8 mouse cellular contexts compared by ENCODE assay signal in the genomic region with DNA sequence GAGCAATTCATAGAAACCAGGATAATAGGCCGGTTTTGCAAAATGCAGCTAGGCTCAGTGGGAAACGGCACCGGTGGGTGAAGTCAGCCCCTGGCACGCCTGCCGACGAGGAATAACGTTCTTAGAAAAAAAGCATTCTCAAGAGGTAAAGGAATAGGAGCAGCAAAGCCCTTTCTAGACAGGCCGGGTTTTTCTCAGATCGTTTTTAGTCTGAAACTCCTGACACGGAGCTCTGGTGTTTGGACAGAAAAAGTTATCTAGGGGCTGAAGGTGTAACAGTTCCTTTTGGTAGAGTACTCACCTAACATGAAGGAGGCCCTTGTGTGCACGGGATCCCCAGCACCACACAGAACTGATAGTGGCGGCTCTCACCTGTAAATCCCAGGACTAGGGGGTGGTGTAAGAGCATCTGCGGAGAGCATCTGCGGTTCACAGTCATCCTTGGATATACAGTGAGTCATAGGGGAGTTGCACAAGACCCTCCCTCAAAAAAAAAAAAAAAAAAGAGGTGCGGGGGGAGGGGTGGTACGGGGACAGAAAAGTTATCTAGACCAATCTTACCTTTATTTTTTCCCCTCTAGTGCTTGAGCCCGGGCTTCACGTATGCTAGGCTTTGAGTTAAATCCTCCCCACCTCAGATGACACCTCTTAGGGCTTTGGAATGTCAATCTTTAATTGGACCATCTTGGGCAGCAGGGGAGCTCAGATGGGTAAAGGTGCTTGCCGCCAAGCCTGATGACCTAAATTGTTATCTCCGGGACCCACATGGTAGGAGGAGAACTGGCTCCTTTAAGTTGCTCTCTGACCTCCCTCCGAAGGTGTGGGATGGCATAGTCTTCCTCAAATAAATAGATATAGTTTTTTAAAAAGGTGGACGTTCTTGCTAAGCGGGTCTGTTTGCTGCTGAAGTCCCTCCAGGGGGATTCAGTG. TPM values are rescaled to one million over a fixed set of nuclear protein-coding genes. Genes with fewer than 3 reads are reported as not detected.
DNase-seq lines count a peak whose midpoint lies in the region; ATAC-seq and TF ChIP-seq lines count a peak whose summit lies in the region.

No protein-coding gene starts in this region.

- H3K27ac ChIP-seq in heart, embryonic 10.5 days, result peak overlapping the region; percentile 85
- no peak overlapping the region for H3K27ac ChIP-seq in ES-E14 (ENCODE audit: insufficient read depth, low read depth, low read length, poor library complexity, severe bottlenecking)
- no peak overlapping the region for H3K27ac ChIP-seq in forebrain, embryonic 15.5 days (replicated peaks)
- peak overlapping the region; percentile 3 for H3K27ac ChIP-seq in liver, embryonic 14.5 days
- no peak overlapping the region for H3K27ac ChIP-seq in stomach, embryonic 16.5 days (ENCODE audit: low read length)

- H3K9me3 ChIP-seq in heart, embryonic 10.5 days, result no peaks in the 10 kb centered on the region
- H3K9me3 ChIP-seq in ES-E14 (ENCODE audit: control insufficient read depth, insufficient read depth, low read depth, low read length), result no peaks in the 10 kb centered on the region
- no peaks in the 10 kb centered on the region for H3K9me3 ChIP-seq in forebrain, embryonic 15.5 days
- no peaks in the 10 kb centered on the region for H3K9me3 ChIP-seq in liver, embryonic 14.5 days (ENCODE audit: control insufficient read depth, low read length)
- no peaks in the 10 kb centered on the region for H3K9me3 ChIP-seq in stomach, embryonic 16.5 days (replicated peaks; ENCODE audit: control insufficient read depth, low read length)

- ATAC-seq in forebrain, embryonic 15.5 days (replicated peaks), result no peak
- peak; percentile 62 for ATAC-seq in liver, embryonic 14.5 days (ENCODE audit: insufficient read depth)
- ATAC-seq in stomach, embryonic 16.5 days (ENCODE audit: insufficient read depth, low FRiP score), result no peak

- peaks cover 15% of the 10 kb centered on the region for H3K4me1 ChIP-seq in heart, embryonic 10.5 days
- peaks cover 0 to 3% of the 10 kb centered on the region in 2 experiments; a peak in 1 of 4 replicates for H3K4me1 ChIP-seq in ES-E14 (ENCODE audit: control insufficient read depth in 2 of 2, insufficient read depth in 2 of 2, low read length in 2 of 2, poor library complexity in 1 of 2)
- H3K4me1 ChIP-seq in forebrain, embryonic 15.5 days, result peaks cover 16% of the 10 kb centered on the region
- peaks cover 6 to 12% of the 10 kb centered on the region in 2 experiments; a peak in 3 of 4 replicates for H3K4me1 ChIP-seq in liver, embryonic 14.5 days (replicated peaks; ENCODE audit: control insufficient read depth in 2 of 2, insufficient read depth in 2 of 2, low read length in 1 of 2)
- H3K4me1 ChIP-seq in stomach, embryonic 16.5 days (ENCODE audit: control insufficient read depth, insufficient read depth, low read length), result peaks cover 12% of the 10 kb centered on the region

- H3K36me3 ChIP-seq in heart, embryonic 10.5 days, result peaks cover 23% of the 10 kb centered on the region
- no peaks in the 10 kb centered on the region; the same call in 1 of the 2 replicates for H3K36me3 ChIP-seq in ES-E14 (ENCODE audit: control insufficient read depth, insufficient read depth, low read length, poor library complexity, severe bottlenecking)
- H3K36me3 ChIP-seq in forebrain, embryonic 15.5 days, result peaks cover 21% of the 10 kb centered on the region
- H3K36me3 ChIP-seq in liver, embryonic 14.5 days (replicated peaks; ENCODE audit: control insufficient read depth, insufficient read depth, low read depth), result peaks cover 11% of the 10 kb centered on the region
- peaks cover 2% of the 10 kb centered on the region; the same call in 1 of the 2 replicates for H3K36me3 ChIP-seq in stomach, embryonic 16.5 days (ENCODE audit: control insufficient read depth, insufficient read depth, low read length)

- peak overlapping the region; percentile 78 for H3K4me3 ChIP-seq in heart, embryonic 10.5 days
- peak overlapping the region; percentile 68 to 70 for H3K4me3 ChIP-seq in ES-E14 (ENCODE audit: insufficient read depth in 1 of 2, low read depth in 1 of 2, low read length in 2 of 2, poor library complexity in 1 of 2, severe bottlenecking in 1 of 2)
- peak overlapping the region; percentile 78 for H3K4me3 ChIP-seq in forebrain, embryonic 15.5 days
- H3K4me3 ChIP-seq in liver, embryonic 14.5 days (ENCODE audit: insufficient read depth in 1 of 2, low read depth in 2 of 2, low read length in 2 of 2), result peak overlapping the region; percentile 80 to 86
- H3K4me3 ChIP-seq in stomach, embryonic 16.5 days (replicated peaks; ENCODE audit: low read length), result peak overlapping the region; percentile 82

- peak; percentile 57; the same call in 1 of the 2 replicates for TF ChIP-seq EP300 in liver, embryonic 14.5 days (IDR thresholded peaks at IDR 0.05; ENCODE audit: low read depth)

- no peaks in the 10 kb centered on the region for H3K27me3 ChIP-seq in heart, embryonic 10.5 days (ENCODE audit: insufficient read depth, poor library complexity, severe bottlenecking)
- no peaks in the 10 kb centered on the region for H3K27me3 ChIP-seq in forebrain, embryonic 15.5 days
- H3K27me3 ChIP-seq in liver, embryonic 14.5 days (ENCODE audit: control insufficient read depth, insufficient read depth, low read length), result no peaks in the 10 kb centered on the region
- H3K27me3 ChIP-seq in stomach, embryonic 16.5 days (ENCODE audit: control insufficient read depth, insufficient read depth, low read length), result no peaks in the 10 kb centered on the region

- WGBS in heart, embryonic 10.5 days, result 28% methylated on average over 23 of the region's 23 CpGs
- 36% methylated on average over 23 of the region's 23 CpGs for WGBS in forebrain, embryonic 15.5 days
- 13% methylated on average over 23 of the region's 23 CpGs for WGBS in liver, embryonic 14.5 days (ENCODE audit: insufficient replicate concordance)
- 32% methylated on average over 23 of the region's 23 CpGs for WGBS in stomach, embryonic 16.5 days

- H3K9ac ChIP-seq in ES-E14 (ENCODE audit: insufficient read depth, low read depth, low read length, poor library complexity, severe bottlenecking), result no peak overlapping the region; the same call in 1 of the 2 replicates
- H3K9ac ChIP-seq in forebrain, embryonic 15.5 days (replicated peaks), result peak overlapping the region; percentile 75
- H3K9ac ChIP-seq in liver, embryonic 14.5 days (replicated peaks), result peak overlapping the region; percentile 78
- H3K9ac ChIP-seq in stomach, embryonic 16.5 days (ENCODE audit: low read length), result peak overlapping the region; percentile 80

- H3K4me2 ChIP-seq in forebrain, embryonic 15.5 days (replicated peaks), result peak overlapping the region; percentile 79
- peak overlapping the region; percentile 76 for H3K4me2 ChIP-seq in liver, embryonic 14.5 days (ENCODE audit: low read depth)
- peak overlapping the region; percentile 97 for H3K4me2 ChIP-seq in stomach, embryonic 16.5 days (ENCODE audit: low read depth, low read length)

- DNase-seq in heart, embryonic 10.5 days (ENCODE audit: low spot score), result peak; percentile 68
- no peak for DNase-seq in heart, postnatal 36 days
- peak; percentile 3 for DNase-seq in ES-E14 (ENCODE audit: low read depth, low spot score)
- DNase-seq in liver, embryonic 14.5 days (ENCODE audit: low read depth in 3 of 3, low spot score in 3 of 3), result peak; percentile 51 to 68 (median 63)
- DNase-seq in frontal cortex, postnatal 10 days (ENCODE audit: low spot score in 2 of 2), result no peak
- no peak for DNase-seq in cerebellum, postnatal 10 days

- intact Hi-C loops in heart, postnatal 36 days (cut with DNase I), result no loop called here

- no peak for TF ChIP-seq CTCF in liver, embryonic 14.5 days (IDR thresholded peaks at IDR 0.05; ENCODE audit: low read depth)

- in situ Hi-C loops in ES-E14 (cut with MboI; ENCODE audit: low sequenced_read_pairs in 2 of 2, unreplicated experiment in 2 of 2), result no loop called here

TF ChIP-seq in ES-E14, 5 proteins besides CTCF, POLR2A, EP300 and RAD21:
- no peak for TF ChIP-seq CHD2 (IDR thresholded peaks at IDR 0.05; ENCODE audit: low read depth, low read length)
- no peak for TF ChIP-seq ZC3H11A (IDR thresholded peaks at IDR 0.05; ENCODE audit: borderline replicate concordance, low read depth, low read length)
- no peak for TF ChIP-seq HCFC1 (IDR thresholded peaks at IDR 0.05; ENCODE audit: borderline replicate concordance, insufficient read depth, low read length)
- TF ChIP-seq ZNF384 (IDR thresholded peaks at IDR 0.05; ENCODE audit: low read depth, low read length), result peak; percentile 85
- TF ChIP-seq MAFK (IDR thresholded peaks at IDR 0.05; ENCODE audit: insufficient read depth, low read depth, low read length), result no peak
TF ChIP-seq in ES-E14: peak in this region for 1.

RNA-seq across cellular contexts. Expression of gene Daglb, which starts 1.0 kb away (rescaled TPM):
- 11.9 and 13.9 TPM in 2 replicates for polyA plus RNA-seq in heart, embryonic 10.5 days (2016; fragmentation: Nextera tagmentation; extraction: Ambion mirVana)
- total RNA-seq in heart, postnatal 36 days (2021), result 1 to 10 TPM; 8.2 to 9.0 TPM
- 9.5 and 11.5 TPM in 2 replicates for total RNA-seq in ES-E14 (2012; rRNA removed)
- polyA plus RNA-seq in forebrain, embryonic 15.5 days (2015; fragmentation: Nextera tagmentation; extraction: Ambion mirVana), result 16.2 and 16.5 TPM in 2 replicates
- polyA plus RNA-seq in liver, embryonic 14.5 days (2012; rRNA removed), result 4.9 TPM in 2 replicates
- 4.5 and 5.4 TPM in 2 replicates for polyA plus RNA-seq in liver, embryonic 14.5 days (2014; fragmentation: Nextera tagmentation; extraction: Ambion mirVana)
- 10.3 and 11.5 TPM in 2 replicates for polyA plus RNA-seq in stomach, embryonic 16.5 days (2015; fragmentation: Nextera tagmentation; extraction: Ambion mirVana)

Comparison
In these comparisons a context has a peak if more than half of its experiments do, and no peak if none do; other contexts are left out.
1. DNase-seq: peak in heart, embryonic 10.5 days (single experiment), ES-E14 (single experiment) and liver, embryonic 14.5 days (3 of 3); none in heart, postnatal 36 days (0 of 2), frontal cortex, postnatal 10 days (0 of 2) and cerebellum, postnatal 10 days (0 of 2).
2. H3K27ac ChIP-seq: peak in heart, embryonic 10.5 days (single experiment) and liver, embryonic 14.5 days (single experiment); none in ES-E14 (single experiment), forebrain, embryonic 15.5 days (single experiment) and stomach, embryonic 16.5 days (single experiment).
3. Peak in every context shown above with its lines, with median percentiles within 50 percentile points of each other: H3K4me3 ChIP-seq and H3K4me2 ChIP-seq.